Mouse (Mus musculus) CH12.LX (cell line): Measurements from ENCODE around the gene Klhdc9. TPM values are rescaled to one million over a fixed set of nuclear protein-coding genes. Genes with fewer than 3 reads are reported as not detected.

Experiments
- DNase-seq: peaks from one replicate; pipeline ENCODE4 v3.0.0-alpha.2; 2013; ENCODE audit errors: extremely low read depth
- H3K27ac ChIP-seq: 2 replicates; pipeline ENCODE4 v1.5.1; 2012; ENCODE audit warnings: low read depth, mild to moderate bottlenecking, control low read depth, moderate library complexity; ENCODE audit not compliant: insufficient read depth
- H3K27me3 ChIP-seq: replicated peaks from 2 replicates; pipeline ENCODE3; 2012; ENCODE audit warnings: inconsistent platforms
- H3K36me3 ChIP-seq, 2 experiments: replicated peaks in 1 of 2; 2 replicates each; pipeline versions ENCODE3 to v1.6.1; 2012; ENCODE audit warnings: inconsistent platforms in 1 of 2, low read length in 1 of 2, mild to moderate bottlenecking in 1 of 2, mixed read lengths in 1 of 2, moderate library complexity in 1 of 2; ENCODE audit not compliant: control insufficient read depth in 1 of 2, insufficient read depth in 1 of 2
- H3K4me1 ChIP-seq, 2 experiments: 2 replicates each; pipeline ENCODE4 v1.6.1; 2012; ENCODE audit warnings: inconsistent platforms in 1 of 2, moderate library complexity in 1 of 2; ENCODE audit not compliant: insufficient read depth in 2 of 2, control insufficient read depth in 1 of 2
- H3K4me2 ChIP-seq: 2 replicates; pipeline ENCODE4 v1.6.1; 2012; ENCODE audit warnings: low read depth, mild to moderate bottlenecking, control low read depth; ENCODE audit not compliant: poor library complexity, insufficient read depth, severe bottlenecking
- H3K4me3 ChIP-seq, 3 experiments: fragments of 150-350 bp in 1 of 3; sonication (generic) in 1 of 3; replicated peaks in 1 of 3; 2 replicates each; pipeline versions ENCODE3 to v1.5.1; 2011 to 2012; ENCODE audit warnings: low read depth in 2 of 3, low read length in 2 of 3, mild to moderate bottlenecking in 2 of 3, moderate library complexity in 2 of 3, control low read depth in 1 of 3, improper control_type of control experiment in 1 of 3, inconsistent platforms in 1 of 3, mixed read lengths in 1 of 3; ENCODE audit not compliant: poor library complexity in 1 of 3
- H3K79me2 ChIP-seq: replicated peaks from 2 replicates; pipeline ENCODE4 v1.6.1; 2012; ENCODE audit warnings: mild to moderate bottlenecking, moderate library complexity; ENCODE audit not compliant: control insufficient read depth, poor library complexity, insufficient read depth, severe bottlenecking; ENCODE audit errors: extremely low read depth
- H3K9ac ChIP-seq: 2 replicates; pipeline ENCODE4 v1.6.1; 2012; ENCODE audit warnings: low read depth, mild to moderate bottlenecking, control low read depth, moderate library complexity; ENCODE audit not compliant: insufficient read depth
- H3K9me3 ChIP-seq: replicated peaks from 2 replicates; pipeline ENCODE3; 2012; ENCODE audit warnings: low read length, inconsistent platforms, mixed read lengths
- BHLHE40 ChIP-seq: IDR thresholded peaks from 2 replicates; pipeline ENCODE4 v1.6.1; 2011; ENCODE audit warnings: mild to moderate bottlenecking, low read depth, low read length, improper control_type of control experiment
- CHD1 ChIP-seq: IDR thresholded peaks from 2 replicates; pipeline ENCODE4 v1.6.1; 2012; ENCODE audit warnings: low read depth, low read length, improper control_type of control experiment, inconsistent platforms
- CHD2 ChIP-seq: IDR thresholded peaks from 2 replicates; pipeline ENCODE4 v1.6.1; 2011; ENCODE audit warnings: low read length, improper control_type of control experiment
- CTCF ChIP-seq, 2 experiments: IDR thresholded peaks in 1 of 2; conservative IDR thresholded peaks in 1 of 2; 2 replicates each; pipeline ENCODE4 v1.5.1; 2011 to 2012; ENCODE audit warnings: low read depth in 2 of 2, low read length in 2 of 2, improper control_type of control experiment in 1 of 2, inconsistent platforms in 1 of 2, mild to moderate bottlenecking in 1 of 2, moderate library complexity in 1 of 2
- ELF1 ChIP-seq: IDR thresholded peaks from 2 replicates; pipeline ENCODE4 v1.6.1; 2014; ENCODE audit warnings: low read depth, mild to moderate bottlenecking, inconsistent platforms, low read length, improper control_type of control experiment
- EP300 ChIP-seq: IDR thresholded peaks from 2 replicates; pipeline ENCODE4 v1.6.1; 2011; ENCODE audit warnings: low read length, improper control_type of control experiment
- ETS1 ChIP-seq: conservative IDR thresholded peaks from 2 replicates; pipeline ENCODE4 v1.6.1; 2012; ENCODE audit warnings: low read depth, mild to moderate bottlenecking, inconsistent platforms, low read length, improper control_type of control experiment, moderate library complexity
- GABPA ChIP-seq: IDR thresholded peaks from 2 replicates; pipeline ENCODE4 v1.6.1; 2012; ENCODE audit warnings: low read depth, low read length, improper control_type of control experiment, inconsistent platforms; ENCODE audit not compliant: insufficient replicate concordance
- HCFC1 ChIP-seq: IDR thresholded peaks from 2 replicates; pipeline ENCODE4 v1.6.1; 2012; ENCODE audit warnings: low read depth, mild to moderate bottlenecking, inconsistent platforms, low read length, improper control_type of control experiment
- IRF4 ChIP-seq: IDR thresholded peaks from 2 replicates; pipeline ENCODE4 v1.6.1; 2014; ENCODE audit warnings: low read depth, mild to moderate bottlenecking, inconsistent platforms, low read length, improper control_type of control experiment
- JUN ChIP-seq: IDR thresholded peaks from 2 replicates; pipeline ENCODE4 v1.6.1; 2011; ENCODE audit warnings: low read depth, mild to moderate bottlenecking, low read length, improper control_type of control experiment, moderate library complexity; ENCODE audit not compliant: insufficient read depth
- JUND ChIP-seq: conservative IDR thresholded peaks from 2 replicates; pipeline ENCODE4 v1.6.1; 2011; ENCODE audit warnings: low read depth, low read length, improper control_type of control experiment
- KAT2A ChIP-seq: IDR thresholded peaks from 2 replicates; pipeline ENCODE4 v1.6.1; 2012; ENCODE audit warnings: low read length, improper control_type of control experiment, inconsistent platforms; ENCODE audit not compliant: insufficient replicate concordance
- MAFK ChIP-seq: IDR thresholded peaks from 2 replicates; pipeline ENCODE4 v1.6.1; 2011; ENCODE audit warnings: low read length, improper control_type of control experiment; ENCODE audit not compliant: insufficient replicate concordance
- MAX ChIP-seq: IDR thresholded peaks from 2 replicates; pipeline ENCODE4 v1.6.1; 2011; ENCODE audit warnings: low read length, improper control_type of control experiment
- MEF2A ChIP-seq: IDR thresholded peaks from 2 replicates; pipeline ENCODE4 v1.6.1; 2014; ENCODE audit warnings: low read depth, mild to moderate bottlenecking, inconsistent platforms, low read length, improper control_type of control experiment, borderline replicate concordance
- MXI1 ChIP-seq: IDR thresholded peaks from 2 replicates; pipeline ENCODE4 v1.6.1; 2011; ENCODE audit warnings: mild to moderate bottlenecking, low read depth, low read length, improper control_type of control experiment
- MYC ChIP-seq: IDR thresholded peaks from 2 replicates; pipeline ENCODE4 v1.6.1; 2011; ENCODE audit warnings: low read depth, mild to moderate bottlenecking, improper control_type of control experiment, low read length
- NELFE ChIP-seq: IDR thresholded peaks from 2 replicates; pipeline ENCODE4 v1.6.1; 2011; ENCODE audit warnings: low read depth, low read length, improper control_type of control experiment
- NRF1 ChIP-seq: IDR thresholded peaks from 2 replicates; pipeline ENCODE4 v1.6.1; 2014; ENCODE audit warnings: low read depth, mild to moderate bottlenecking, inconsistent platforms, low read length, improper control_type of control experiment, moderate library complexity
- PAX5 ChIP-seq: IDR thresholded peaks from 2 replicates; pipeline ENCODE4 v1.6.1; 2012; ENCODE audit warnings: low read length, inconsistent platforms, mixed read lengths
- POLR2A ChIP-seq: IDR thresholded peaks from 2 replicates; pipeline ENCODE4 v1.6.1; 2011; ENCODE audit warnings: low read depth, mild to moderate bottlenecking, improper control_type of control experiment, low read length
- POLR2AphosphoS2 ChIP-seq: IDR thresholded peaks from 2 replicates; pipeline ENCODE4 v1.6.1; 2011; ENCODE audit warnings: low read depth, low read length, improper control_type of control experiment
- RAD21 ChIP-seq: IDR thresholded peaks from 2 replicates; pipeline ENCODE4 v1.6.1; 2011; ENCODE audit warnings: low read depth, mild to moderate bottlenecking, low read length, improper control_type of control experiment, moderate library complexity
- RCOR1 ChIP-seq: conservative IDR thresholded peaks from 2 replicates; pipeline ENCODE4 v1.6.1; 2012; ENCODE audit warnings: low read depth, mild to moderate bottlenecking, inconsistent platforms, low read length, improper control_type of control experiment
- SIN3A ChIP-seq: IDR thresholded peaks from 2 replicates; pipeline ENCODE4 v1.6.1; 2012; ENCODE audit warnings: low read length, improper control_type of control experiment, inconsistent platforms
- SMC3 ChIP-seq: IDR thresholded peaks from 2 replicates; pipeline ENCODE4 v1.6.1; 2011; ENCODE audit warnings: low read depth, low read length, improper control_type of control experiment
- TBP ChIP-seq: conservative IDR thresholded peaks from 2 replicates; pipeline ENCODE4 v1.6.1; 2011; ENCODE audit warnings: low read depth, low read length, improper control_type of control experiment
- TCF12 ChIP-seq: IDR thresholded peaks from 2 replicates; pipeline ENCODE4 v1.6.1; 2014; ENCODE audit warnings: low read depth, mild to moderate bottlenecking, inconsistent platforms, low read length, improper control_type of control experiment
- UBTF ChIP-seq: IDR thresholded peaks from 2 replicates; pipeline ENCODE4 v1.6.1; 2012; ENCODE audit warnings: low read depth, mild to moderate bottlenecking, inconsistent platforms, low read length, improper control_type of control experiment, moderate library complexity
- USF1 ChIP-seq: IDR thresholded peaks from 2 replicates; pipeline ENCODE4 v1.6.1; 2014; ENCODE audit warnings: low read depth, mild to moderate bottlenecking, inconsistent platforms, low read length, improper control_type of control experiment
- USF2 ChIP-seq: conservative IDR thresholded peaks from 2 replicates; pipeline ENCODE4 v1.6.1; 2011; ENCODE audit warnings: low read depth, low read length, improper control_type of control experiment
- ZC3H11A ChIP-seq: IDR thresholded peaks from 2 replicates; pipeline ENCODE4 v1.6.1; 2012; ENCODE audit warnings: low read depth, mild to moderate bottlenecking, inconsistent platforms, low read length, improper control_type of control experiment
- ZKSCAN1 ChIP-seq: IDR thresholded peaks from 2 replicates; pipeline ENCODE4 v1.6.1; 2012; ENCODE audit warnings: low read depth, inconsistent platforms, low read length, improper control_type of control experiment, borderline replicate concordance
- ZMIZ1 ChIP-seq: IDR thresholded peaks from 2 replicates; pipeline ENCODE4 v1.6.1; 2012; ENCODE audit warnings: low read depth, mild to moderate bottlenecking, inconsistent platforms, low read length, improper control_type of control experiment
- ZNF384 ChIP-seq: IDR thresholded peaks from 2 replicates; pipeline ENCODE4 v1.6.1; 2012; ENCODE audit warnings: low read depth, low read length, improper control_type of control experiment, inconsistent platforms
- dilution Hi-C: fragments of 300-500 bp; cut with MboI; formaldehyde crosslinking; loops from 2 replicates; pipeline ENCODE4 v1.14.3; 2020; ENCODE audit warnings: low sequenced_read_pairs; ENCODE audit not compliant: extremely low pct_unique_long_range_greater_than_20kb, extremely low pct_ligation_motif_present
- in situ Hi-C: fragments of 300-500 bp; cut with MboI; formaldehyde crosslinking; loops from 3 replicates; pipeline ENCODE4 v1.14.3; 2019; ENCODE audit warnings: low sequenced_read_pairs, low pct_ligation_motif_present, low pct_unique_long_range_greater_than_20kb, mixed read lengths
- polyA plus RNA-seq: library from polyadenylated mRNA; unstranded; fragments of >175 nt; gene quantifications from 2 replicates; pipeline ENCODE4 v1.2.1, GENCODE M21; 2012; ENCODE audit warnings: low read depth; ENCODE audit not compliant: insufficient read length
- total RNA-seq, 2 experiments: library from RNA; depleted of rRNA; stranded (reverse); fragments of 300-350 nt in 1 of 2; fragments of >200 nt in 1 of 2; gene quantifications; 2 replicates each; pipeline ENCODE4 v1.2.3; 2012 to 2014

Gene Klhdc9
- total and polyA plus RNA-seq, 3 experiments, result 0.08 TPM; not detected in 2

DNA sequence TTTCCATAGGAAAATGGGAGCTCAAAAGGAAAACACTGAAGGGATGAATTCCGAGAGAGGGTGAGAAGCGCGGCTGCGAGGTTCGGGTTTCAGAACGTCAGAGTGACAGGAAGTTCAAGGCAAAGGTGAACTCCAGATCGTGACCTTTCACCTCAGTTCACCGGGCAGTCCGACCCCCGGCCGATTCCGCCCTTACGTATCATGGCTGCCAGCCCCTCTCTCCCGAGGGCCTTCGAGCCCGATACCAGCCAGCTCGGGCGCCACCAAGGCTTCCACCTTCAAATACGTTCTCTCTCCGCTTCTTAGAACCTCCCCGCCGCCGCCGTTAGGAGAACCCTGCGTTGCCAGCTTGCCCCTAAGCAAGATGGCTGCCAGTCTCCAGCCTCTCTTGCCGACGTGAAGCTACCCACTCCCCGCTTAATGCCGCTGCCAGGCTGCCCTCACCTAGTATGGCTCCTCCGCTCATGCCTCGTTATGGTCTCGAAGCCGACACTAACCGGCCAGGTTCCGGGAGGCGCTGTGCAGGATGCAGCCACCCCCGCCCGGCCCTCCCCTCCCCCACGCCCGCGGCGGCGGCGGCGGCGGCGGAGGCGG lies 31.7 kb downstream of the Klhdc9 start, which contains the start of gene Dedd:
Gene Dedd, plus strand, starts transcription at position 307 of the 594 bp plus-strand sequence.
- Histone ChIP-seq H3K4me2 (peak within 1 kb of the TSS; percentile 99), H3K27ac (peak within 1 kb of the TSS; percentile 91), H3K9ac (peak within 1 kb of the TSS; percentile 95), H3K79me2 (peaks cover 51% of the 10 kb centered on the region), H3K4me3 (peak within 1 kb of the TSS; percentile 85 to 98 (median 90)), H3K9me3 (no peaks in the 10 kb centered on the region), H3K4me1 (peaks cover 13 to 54% of the 10 kb centered on the region in 2 experiments), H3K36me3 (peaks cover 2 to 40% of the 10 kb centered on the region in 2 experiments), H3K27me3 (no peaks in the 10 kb centered on the region)
- peak; percentile 92 for DNase-seq
- in situ Hi-C loops, result no loop called here
- dilution Hi-C loops, result no loop called here
- no peak for TF ChIP-seq MEF2A
- TF ChIP-seq ELF1, result peak; percentile 93
- no peak for TF ChIP-seq EP300
- TF ChIP-seq USF1, result no peak
- TF ChIP-seq MAFK, result no peak
- TF ChIP-seq RCOR1, result 0 out of 2 replicates have a peak, but pooled peaks have one; percentile 46
- no peak; the same call in 1 of the 2 replicates for TF ChIP-seq GABPA
- peak; percentile 52; the same call in 1 of the 2 replicates for TF ChIP-seq NELFE
- TF ChIP-seq ZC3H11A, result no peak
- TF ChIP-seq PAX5, result no peak
- peak; percentile 75 for TF ChIP-seq ZMIZ1
- TF ChIP-seq HCFC1, result peak; percentile 91
- TF ChIP-seq TCF12, result 0 out of 2 replicates have a peak, but pooled peaks have one; percentile 53
- TF ChIP-seq BHLHE40, result no peak
- TF ChIP-seq MXI1, result peak; percentile 43; the same call in 1 of the 2 replicates
- TF ChIP-seq IRF4, result peak; percentile 43; the same call in 1 of the 2 replicates
- TF ChIP-seq JUND, result no peak
- no peak for TF ChIP-seq ETS1
- no peak for TF ChIP-seq ZKSCAN1
- peak; percentile 45; the same call in 1 of the 2 replicates for TF ChIP-seq TBP
- TF ChIP-seq SMC3, result no peak
- peak; percentile 87 for TF ChIP-seq KAT2A
- TF ChIP-seq POLR2AphosphoS2, result 0 out of 2 replicates have a peak, but pooled peaks have one; percentile 45
- TF ChIP-seq CHD1, result no peak
- TF ChIP-seq JUN, result no peak
- TF ChIP-seq USF2, result no peak
- peak; percentile 64 for TF ChIP-seq POLR2A
- no peak for TF ChIP-seq CTCF (conservative IDR thresholded peaks at IDR 0.05 in 1 of 2, IDR thresholded peaks at IDR 0.05 in 1 of 2; ENCODE audit: low read depth in 2 of 2, low read length in 2 of 2)
- TF ChIP-seq SIN3A, result peak; percentile 81
- peak; percentile 96 for TF ChIP-seq CHD2
- TF ChIP-seq UBTF, result peak; percentile 84
- TF ChIP-seq RAD21, result no peak
- TF ChIP-seq NRF1, result peak; percentile 82
- 0 out of 2 replicates have a peak, but pooled peaks have one; percentile 39 for TF ChIP-seq MYC
- TF ChIP-seq MAX, result peak; percentile 64; the same call in 1 of the 2 replicates
- TF ChIP-seq ZNF384, result 0 out of 2 replicates have a peak, but pooled peaks have one; percentile 22
